ENCODE assay signal across 10 mouse cellular contexts in genomic region chr16:92385062-92385461, GRCm38 (mm10). TPM values are rescaled to one million over a fixed set of nuclear protein-coding genes. Genes with fewer than 3 reads are reported as not detected.
DNase-seq lines count a peak whose midpoint lies in the region; ATAC-seq and TF ChIP-seq lines count a peak whose summit lies in the region.
"Had no signal": no experiment of that assay in that cellular context is flagged by ENCODE, and none has a peak within 500 bp of the region (broad histone marks: within the 10 kb centered on the region; RNA-seq: fewer than 3 reads in every experiment).

No protein-coding gene starts in this region.

- H3K4me3 ChIP-seq in kidney, postnatal 0 days (replicated peaks; ENCODE audit: low read depth, low read length) = no peak overlapping the region
- no peak overlapping the region for H3K4me3 ChIP-seq in kidney, embryonic 14.5 days (ENCODE audit: low read length)
- no peak overlapping the region for H3K4me3 ChIP-seq in MEL (ENCODE audit: control insufficient read depth in 1 of 2, insufficient read depth in 1 of 2, low read depth in 2 of 2, low read length in 2 of 2)
- no peak overlapping the region for H3K4me3 ChIP-seq in liver, embryonic 13.5 days (replicated peaks)
- H3K4me3 ChIP-seq: erythroblast, embryonic 14.5 days; limb, embryonic 15.5 days had no signal

- ATAC-seq in kidney, postnatal 0 days (replicated peaks; ENCODE audit: low FRiP score, low read depth) = no peak
- ATAC-seq in kidney, embryonic 14.5 days (ENCODE audit: low FRiP score, low TSS enrichment) = no peak
- no peak for ATAC-seq in liver, embryonic 13.5 days (ENCODE audit: low read depth)

- TF ChIP-seq RAD21 in MEL (IDR thresholded peaks at IDR 0.05; ENCODE audit: low read depth, low read length) = peak; percentile 64

- no peaks in the 10 kb centered on the region for H3K27me3 ChIP-seq in kidney, postnatal 0 days (ENCODE audit: insufficient read depth, low read length)
- H3K27me3 ChIP-seq in kidney, embryonic 14.5 days (ENCODE audit: control insufficient read depth, insufficient read depth, low read length) = no peaks in the 10 kb centered on the region
- no peaks in the 10 kb centered on the region for H3K27me3 ChIP-seq in MEL (ENCODE audit: control insufficient read depth in 1 of 2, insufficient read depth in 2 of 2, low read length in 2 of 2)
- peaks cover 13% of the 10 kb centered on the region; the same call in 1 of the 2 replicates for H3K27me3 ChIP-seq in liver, embryonic 13.5 days
- H3K27me3 ChIP-seq: limb, embryonic 15.5 days had no signal

- no peak for TF ChIP-seq POLR2A in MEL (IDR thresholded peaks at IDR 0.05; ENCODE audit: control insufficient read depth in 1 of 2, insufficient read depth in 1 of 2, low read depth in 1 of 2, low read length in 2 of 2, poor library complexity in 1 of 2)

- TF ChIP-seq CTCF in kidney, postnatal 0 days (IDR thresholded peaks at IDR 0.05; ENCODE audit: low read depth) = peak; percentile 88
- TF ChIP-seq CTCF in MEL (IDR thresholded peaks at IDR 0.05 in 2 of 3, conservative IDR thresholded peaks at IDR 0.05 in 1 of 3; ENCODE audit: control insufficient read depth in 1 of 3, insufficient read depth in 1 of 3, low read depth in 2 of 3, low read length in 3 of 3, poor library complexity in 1 of 3, severe bottlenecking in 1 of 3) = peak; percentile 62 to 93 (median 73)

- no peak overlapping the region for H3K9ac ChIP-seq in kidney, postnatal 0 days (ENCODE audit: low read depth, low read length)
- H3K9ac ChIP-seq in kidney, embryonic 14.5 days (ENCODE audit: low read depth, low read length) = no peak overlapping the region
- no peak overlapping the region for H3K9ac ChIP-seq in MEL (ENCODE audit: control insufficient read depth, low read depth, low read length, poor library complexity, severe bottlenecking)
- H3K9ac ChIP-seq in liver, embryonic 13.5 days = no peak overlapping the region
- H3K9ac ChIP-seq: limb, embryonic 15.5 days had no signal

- WGBS in kidney, postnatal 0 days = 0% methylated on average over 2 of the region's 2 CpGs
- WGBS in kidney, embryonic 14.5 days = 0% methylated on average over 2 of the region's 2 CpGs
- WGBS in liver, embryonic 13.5 days (ENCODE audit: insufficient replicate concordance) = 2% methylated on average over 2 of the region's 2 CpGs

- no peak for TF ChIP-seq EP300 in MEL (IDR thresholded peaks at IDR 0.05; ENCODE audit: low read depth in 1 of 2, low read length in 2 of 2)

- H3K36me3 ChIP-seq in kidney, postnatal 0 days (ENCODE audit: insufficient read depth, low read length) = no peaks in the 10 kb centered on the region
- H3K36me3 ChIP-seq in kidney, embryonic 14.5 days (ENCODE audit: control insufficient read depth, insufficient read depth, low read length) = no peaks in the 10 kb centered on the region
- H3K36me3 ChIP-seq in MEL (ENCODE audit: control insufficient read depth in 1 of 2, insufficient read depth in 2 of 2, low read length in 2 of 2) = no peaks in the 10 kb centered on the region
- no peaks in the 10 kb centered on the region for H3K36me3 ChIP-seq in liver, embryonic 13.5 days
- H3K36me3 ChIP-seq: limb, embryonic 15.5 days had no signal

- no peaks in the 10 kb centered on the region for H3K9me3 ChIP-seq in kidney, postnatal 0 days (replicated peaks; ENCODE audit: low read length)
- no peaks in the 10 kb centered on the region for H3K9me3 ChIP-seq in kidney, embryonic 14.5 days (ENCODE audit: control insufficient read depth, low read length)
- no peaks in the 10 kb centered on the region for H3K9me3 ChIP-seq in MEL (replicated peaks; ENCODE audit: insufficient read depth, low read length)
- no peaks in the 10 kb centered on the region for H3K9me3 ChIP-seq in liver, embryonic 13.5 days (replicated peaks)
- H3K9me3 ChIP-seq: limb, embryonic 15.5 days had no signal

- no peaks in the 10 kb centered on the region for H3K4me1 ChIP-seq in kidney, postnatal 0 days (replicated peaks; ENCODE audit: insufficient read depth, low read length)
- no peaks in the 10 kb centered on the region for H3K4me1 ChIP-seq in kidney, embryonic 14.5 days (ENCODE audit: control insufficient read depth, insufficient read depth, low read length)
- no peaks in the 10 kb centered on the region for H3K4me1 ChIP-seq in MEL (ENCODE audit: control insufficient read depth in 1 of 2, insufficient read depth in 2 of 2, low read length in 2 of 2)
- H3K4me1 ChIP-seq in liver, embryonic 13.5 days (replicated peaks) = no peaks in the 10 kb centered on the region
- H3K4me1 ChIP-seq: limb, embryonic 15.5 days had no signal

- H3K27ac ChIP-seq in kidney, postnatal 0 days = no peak overlapping the region
- no peak overlapping the region for H3K27ac ChIP-seq in kidney, embryonic 14.5 days (ENCODE audit: low read depth, low read length)
- no peak overlapping the region for H3K27ac ChIP-seq in MEL (ENCODE audit: control insufficient read depth, low read depth, low read length)
- H3K27ac ChIP-seq in liver, embryonic 13.5 days = no peak overlapping the region
- H3K27ac ChIP-seq: limb, embryonic 15.5 days had no signal

- H3K79me2 ChIP-seq in MEL (ENCODE audit: control insufficient read depth, insufficient read depth, low read length, poor library complexity) = no peaks in the 10 kb centered on the region

- peak; percentile 84 for DNase-seq in kidney, postnatal 0 days (ENCODE audit: low spot score)
- peak; percentile 58 for DNase-seq in MEL (ENCODE audit: low read depth, low spot score)
- peak; percentile 42 for DNase-seq in c-Kit-positive CD71-negative TER-119-negative erythroid progenitor cells, embryonic 14.5 days (ENCODE audit: low read depth)
- peak; percentile 90 for DNase-seq in gastrocnemius, postnatal 10 days
- peak; percentile 46 for DNase-seq in liver, embryonic 13.5 days
- peak; percentile 57 for DNase-seq in retina, postnatal 7 days (ENCODE audit: low read depth, low spot score)
- DNase-seq in yolk sac, embryonic 10.5 days (ENCODE audit: low spot score) = no peak

- H3K4me2 ChIP-seq in kidney, postnatal 0 days (ENCODE audit: low read length) = no peak overlapping the region
- H3K4me2 ChIP-seq in kidney, embryonic 14.5 days (replicated peaks; ENCODE audit: low read depth, low read length) = no peak overlapping the region
- H3K4me2 ChIP-seq in liver, embryonic 13.5 days = no peak overlapping the region
- H3K4me2 ChIP-seq: limb, embryonic 15.5 days had no signal

TF ChIP-seq in MEL, 35 proteins besides CTCF, POLR2A, EP300 and RAD21:
- TF ChIP-seq ZC3H11A (IDR thresholded peaks at IDR 0.05; ENCODE audit: low read depth, low read length) = peak; percentile 73
- no peak for TF ChIP-seq RCOR1 (IDR thresholded peaks at IDR 0.05; ENCODE audit: low read depth, low read length)
- TF ChIP-seq SMC3 (IDR thresholded peaks at IDR 0.05; ENCODE audit: low read depth, low read length) = peak; percentile 82
- TF ChIP-seq CHD2 (IDR thresholded peaks at IDR 0.05; ENCODE audit: low read length) = no peak
- no peak for TF ChIP-seq TBP (IDR thresholded peaks at IDR 0.05; ENCODE audit: low read depth, low read length)

RNA-seq across cellular contexts. Expression of gene Kcne1, which starts 25.8 kb away (rescaled TPM):
- polyA plus RNA-seq in kidney, postnatal 0 days (2015; fragmentation: Nextera tagmentation; extraction: Ambion mirVana) = 12.2 and 13.1 TPM in 2 replicates
- 0.85 and 1.5 TPM in 2 replicates for polyA plus RNA-seq in kidney, embryonic 14.5 days (2014; fragmentation: Nextera tagmentation; extraction: Ambion mirVana)
- total RNA-seq in MEL (2012; rRNA removed) = not detected in 2 replicates
- not detected for polyA plus RNA-seq in MEL (2012; ENCODE audit: insufficient read depth in 1 of 2, insufficient read length in 2 of 2, low read depth in 1 of 2, low replicate concordance in 2 of 2, missing spikeins in 1 of 2)
- not detected for total RNA-seq in gastrocnemius, postnatal 10 days (2021)
- 0.13 and 0.17 TPM in 2 replicates for polyA plus RNA-seq in liver, embryonic 13.5 days (2015; fragmentation: Nextera tagmentation; extraction: Ambion mirVana)
- polyA plus RNA-seq: erythroblast, embryonic 14.5 days had no signal
